9 mouse cellular contexts compared by ENCODE assay signal in the genomic region with DNA sequence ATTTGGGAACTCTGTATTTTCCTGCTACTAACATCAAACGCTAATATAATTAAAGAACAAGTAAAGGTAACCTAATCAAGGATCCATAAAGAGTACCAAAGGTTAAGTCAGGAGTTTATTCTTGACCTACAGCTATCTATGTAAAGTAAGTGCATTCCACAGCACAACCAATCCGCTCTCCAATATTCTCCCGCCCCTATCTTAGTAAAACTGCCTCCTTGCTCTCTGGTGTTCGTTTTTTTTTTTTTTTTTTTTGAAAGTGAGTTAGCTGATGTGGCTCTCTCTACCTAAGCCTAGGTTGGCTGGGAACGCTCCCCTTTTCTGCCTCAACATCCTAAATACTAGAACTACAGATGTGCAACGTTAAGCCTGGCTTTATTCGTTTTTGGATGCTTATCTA. TPM values are rescaled to one million over a fixed set of nuclear protein-coding genes. Genes with fewer than 3 reads are reported as not detected.
DNase-seq lines count a peak whose midpoint lies in the region; ATAC-seq and TF ChIP-seq lines count a peak whose summit lies in the region.
"Had no signal": no experiment of that assay in that cellular context is flagged by ENCODE, and none has a peak within 500 bp of the region (broad histone marks: within the 10 kb centered on the region; RNA-seq: fewer than 3 reads in every experiment).

No protein-coding gene starts in this region.

- H3K4me3 ChIP-seq in ES-Bruce4 (ENCODE audit: low read depth, low read length) (no peak overlapping the region), macrophage (ENCODE audit: inconsistent target) (peak overlapping the region; percentile 69)
- H3K4me3 ChIP-seq in forebrain, embryonic 16.5 days (replicated peaks; ENCODE audit: low read length): no peak overlapping the region

- no peak for TF ChIP-seq EP300 in ES-Bruce4 (IDR thresholded peaks at IDR 0.05; ENCODE audit: insufficient read depth, low read depth, low read length)

- peaks cover 58% of the 10 kb centered on the region for H3K79me2 ChIP-seq in macrophage (ENCODE audit: inconsistent target)

- no peaks in the 10 kb centered on the region for H3K36me3 ChIP-seq in ES-Bruce4 (ENCODE audit: control insufficient read depth, insufficient read depth, low read length, poor library complexity, severe bottlenecking)
- no peaks in the 10 kb centered on the region for H3K36me3 ChIP-seq in forebrain, embryonic 16.5 days (ENCODE audit: control insufficient read depth, insufficient read depth)
- no peaks in the 10 kb centered on the region for H3K36me3 ChIP-seq in macrophage (ENCODE audit: inconsistent target)

- H3K4me1 ChIP-seq in ES-Bruce4 (ENCODE audit: control insufficient read depth, insufficient read depth, low read length): no peaks in the 10 kb centered on the region
- peaks cover 4% of the 10 kb centered on the region; the same call in 1 of the 2 replicates for H3K4me1 ChIP-seq in forebrain, embryonic 16.5 days (replicated peaks; ENCODE audit: control insufficient read depth, insufficient read depth, low read length)

- peak overlapping the region; percentile 84 for H3K9ac ChIP-seq in ES-Bruce4 (ENCODE audit: low read depth, poor library complexity, severe bottlenecking)
- H3K9ac ChIP-seq in forebrain, embryonic 16.5 days (replicated peaks; ENCODE audit: low read depth, low read length): no peak overlapping the region

- intact Hi-C loops in heart, postnatal 36 days (cut with DNase I): loop anchor here (1.0 kb wide), 2 partner anchors 17 to 31 kb away; no protein-coding TSS in a partner anchor

- peak; percentile 22 for DNase-seq in heart, adult 11 months
- DNase-seq in heart, postnatal 36 days: no peak
- no peak for DNase-seq in testis, postnatal 14 days (ENCODE audit: low spot score)
- DNase-seq in T-cell, adult 2 months (ENCODE audit: low spot score): no peak

- TF ChIP-seq POLR2A in ES-Bruce4 (IDR thresholded peaks at IDR 0.05; ENCODE audit: insufficient read depth, low read length): no peak

- WGBS in forebrain, embryonic 16.5 days: 19% methylated on average over 7 of the region's 7 CpGs
- 3% methylated on average over 7 of the region's 7 CpGs for WGBS in macrophage (ENCODE audit: missing documents)

- no peak for ATAC-seq in forebrain, embryonic 16.5 days
- no peak for ATAC-seq in inflammation-experienced regulatory T-cells, adult 6 months

- H3K4me2 ChIP-seq in forebrain, embryonic 16.5 days (ENCODE audit: low read length): peak overlapping the region; percentile 76

- no peak for TF ChIP-seq CTCF in ES-Bruce4 (IDR thresholded peaks at IDR 0.05; ENCODE audit: low read depth, low read length)

- H3K9me3 ChIP-seq in ES-Bruce4 (replicated peaks; ENCODE audit: control insufficient read depth, insufficient read depth, low read length, poor library complexity, severe bottlenecking): no peaks in the 10 kb centered on the region
- H3K9me3 ChIP-seq in forebrain, embryonic 16.5 days (ENCODE audit: control insufficient read depth, low read length): no peaks in the 10 kb centered on the region

- H3K27ac ChIP-seq in ES-Bruce4 (ENCODE audit: insufficient read depth, low read length) (no peak overlapping the region), macrophage (peak overlapping the region; percentile 62)
- no peak overlapping the region for H3K27ac ChIP-seq in forebrain, embryonic 16.5 days (ENCODE audit: low read length)

- no peaks in the 10 kb centered on the region for H3K27me3 ChIP-seq in ES-Bruce4 (ENCODE audit: control insufficient read depth, insufficient read depth, low read length, poor library complexity, severe bottlenecking)
- no peaks in the 10 kb centered on the region for H3K27me3 ChIP-seq in forebrain, embryonic 16.5 days (replicated peaks; ENCODE audit: control insufficient read depth, insufficient read depth, low read length)

RNA-seq across cellular contexts. Expression of a gene that starts 1.2 kb away (rescaled TPM):
- 10 to 100 TPM; 18.8 to 20.9 TPM for total RNA-seq in heart, postnatal 36 days (2021)
- 34.2 and 36.3 TPM in 2 replicates for polyA plus RNA-seq in ES-Bruce4 (2011; ENCODE audit: insufficient read depth, insufficient read length, low read depth, missing spikeins)
- polyA plus RNA-seq in forebrain, embryonic 16.5 days (2015; fragmentation: Nextera tagmentation; extraction: Ambion mirVana): 6.3 and 6.4 TPM in 2 replicates
- 100 to 1,000 TPM in 18 of 26 experiments, 10 to 100 TPM in 8; 24.0 to 402 (median 140) TPM for total RNA-seq in macrophage (2018; cell fraction: chromatin; rRNA removed)
- 10 to 100 TPM; 16.3 to 55.2 (median 36.8) TPM for total RNA-seq in macrophage (2018; cell fraction: cytosol; rRNA removed)
- 100 to 1,000 TPM in 10 of 26 experiments, 10 to 100 TPM in 16; 34.1 to 225 (median 88.3) TPM for total RNA-seq in macrophage (2018; cell fraction: nucleus; rRNA removed)
- polyA plus RNA-seq in macrophage (2018): 31.9 to 48.6 TPM (median 32.3 TPM) in 3 replicates
- polyA plus RNA-seq in inflammation-experienced regulatory T-cells, adult 6 months (2017; shearing (Covaris generic)): 10 to 100 TPM in 2 of 3 experiments, 1 to 10 TPM in 1; 6.1 to 13.0 (median 12.7) TPM

RNA-seq across cellular contexts. Expression of a gene that starts 36.4 kb away (rescaled TPM):
- 1 to 10 TPM; 5.1 to 6.1 TPM for total RNA-seq in heart, postnatal 36 days (2021)
- 16.6 and 17.5 TPM in 2 replicates for polyA plus RNA-seq in ES-Bruce4 (2011; ENCODE audit: insufficient read depth, insufficient read length, low read depth, missing spikeins)
- 15.7 and 16.0 TPM in 2 replicates for polyA plus RNA-seq in forebrain, embryonic 16.5 days (2015; fragmentation: Nextera tagmentation; extraction: Ambion mirVana)
- 10 to 100 TPM in 3 of 26 experiments, 1 to 10 TPM in 18, under 1 TPM in 4, not detected in 1; 0.54 to 13.7 (median 3.6) TPM for total RNA-seq in macrophage (2018; cell fraction: chromatin; rRNA removed)
- total RNA-seq in macrophage (2018; cell fraction: cytosol; rRNA removed): 10 to 100 TPM in 18 of 26 experiments, 1 to 10 TPM in 8; 6.5 to 16.8 (median 11.4) TPM
- total RNA-seq in macrophage (2018; cell fraction: nucleus; rRNA removed): 10 to 100 TPM in 6 of 26 experiments, 1 to 10 TPM in 20; 1.0 to 13.8 (median 5.3) TPM
- 8.4 to 14.7 TPM (median 12.0 TPM) in 3 replicates for polyA plus RNA-seq in macrophage (2018)
- 10 to 100 TPM in 2 of 3 experiments, 1 to 10 TPM in 1; 9.9 to 18.0 (median 16.6) TPM for polyA plus RNA-seq in inflammation-experienced regulatory T-cells, adult 6 months (2017; shearing (Covaris generic))

RNA-seq across cellular contexts. Expression of a gene that starts 58.0 kb away (rescaled TPM):
- total RNA-seq in heart, postnatal 36 days (2021): not detected
- polyA plus RNA-seq in ES-Bruce4 (2011; ENCODE audit: insufficient read depth, insufficient read length, low read depth, missing spikeins) (not detected in 2 replicates), macrophage (2018) (not detected in 3 replicates)
- not detected in 2 replicates for polyA plus RNA-seq in forebrain, embryonic 16.5 days (2015; fragmentation: Nextera tagmentation; extraction: Ambion mirVana)
- not detected for total RNA-seq in macrophage (2018; cell fraction: chromatin; rRNA removed)
- not detected for total RNA-seq in macrophage (2018; cell fraction: cytosol; rRNA removed)
- total RNA-seq in macrophage (2018; cell fraction: nucleus; rRNA removed): not detected
- not detected for polyA plus RNA-seq in inflammation-experienced regulatory T-cells, adult 6 months (2017; shearing (Covaris generic))
- total RNA-seq: gastrocnemius, adult 18-20 months had no signal
